Mouse (Mus musculus) stomach, embryonic 16.5 days (tissue): ENCODE data around the gene Ptrhd1. TPM values are rescaled to one million over a fixed set of nuclear protein-coding genes. Genes with fewer than 3 reads are reported as not detected.
"Not testable (repeated sequence)": the region's sequence is repeated elsewhere in the genome, so short reads cannot be mapped to it uniquely, and the experiment has no call there.

Experiments used
- ATAC-seq: fragments of 200-750 bp; cut with Nextera tagmentation; 2 replicates; pipeline ENCODE4 v1.8.0; 2017; ENCODE audit warnings: moderate number of reproducible peaks, moderate TSS enrichment; ENCODE audit not compliant: insufficient read depth, low FRiP score
- H3K27ac ChIP-seq: fragments of 300-500 bp; sonication (generic); 2 replicates; pipeline ENCODE4 v1.5.1; 2014; ENCODE audit warnings: low read length
- H3K27me3 ChIP-seq: fragments of 300-500 bp; sonication (generic); 2 replicates; pipeline ENCODE4 v1.6.1; 2014; ENCODE audit warnings: low read length, control low read depth, mixed read lengths; ENCODE audit not compliant: control insufficient read depth, insufficient read depth
- H3K36me3 ChIP-seq: fragments of 300-500 bp; sonication (generic); 2 replicates; pipeline ENCODE4 v1.6.1; 2014; ENCODE audit warnings: low read length; ENCODE audit not compliant: control insufficient read depth, insufficient read depth
- H3K4me1 ChIP-seq: fragments of 300-500 bp; sonication (generic); 2 replicates; pipeline ENCODE4 v1.6.1; 2014; ENCODE audit warnings: low read length, control low read depth, mixed read lengths; ENCODE audit not compliant: control insufficient read depth, insufficient read depth
- H3K4me2 ChIP-seq: fragments of 300-500 bp; sonication (generic); 2 replicates; pipeline ENCODE4 v1.6.1; 2014; ENCODE audit warnings: low read depth, low read length, mixed read lengths
- H3K4me3 ChIP-seq: fragments of 300-500 bp; sonication (generic); replicated peaks from 2 replicates; pipeline ENCODE4 v1.5.1; 2014; ENCODE audit warnings: mild to moderate bottlenecking, low read length
- H3K9ac ChIP-seq: fragments of 300-500 bp; sonication (generic); 2 replicates; pipeline ENCODE4 v1.6.1; 2014; ENCODE audit warnings: low read length
- H3K9me3 ChIP-seq: fragments of 300-500 bp; sonication (generic); replicated peaks from 2 replicates; pipeline ENCODE4 v1.6.1; 2016; ENCODE audit warnings: low read length, control low read depth; ENCODE audit not compliant: control insufficient read depth
- WGBS: fragments of 180-500 bp; shearing (Covaris S2); extraction: QIAGEN DNeasy Blood & Tissue Kit; methylation state at CpG from one replicate; pipeline ENCODE4 v1.1.7; 2014; 5-methylcytosine and 5-hydroxymethylcytosine counted together
- polyA plus RNA-seq: library from polyadenylated mRNA; unstranded; fragments of >200 nt; fragmentation: Nextera tagmentation; extraction: Ambion mirVana; gene quantifications from 2 replicates; pipeline ENCODE4 v1.2.1, GENCODE M21; 2015

Gene Ptrhd1
- polyA plus RNA-seq, 1 experiment from 2014 or later, result 5.0 TPM

GRCm38 (mm10) chr12:4232777-4233176, 1.1 kb upstream of the Ptrhd1 start:
- H3K9ac ChIP-seq, result peak overlapping the region; percentile 28; the same call in 1 of the 2 replicates

GRCm38 (mm10) chr12:4237481-4237880, 3.7 kb downstream of the Ptrhd1 start:
- Histone ChIP-seq H3K36me3 (0 out of 2 replicates have a peak, but pooled peaks cover 3% of the 10 kb centered on the region), H3K4me2 (no peak overlapping the region), H3K4me3 (no peak overlapping the region), H3K4me1 (peaks cover 3% of the 10 kb centered on the region), H3K27ac (no peak overlapping the region), H3K9ac (no peak overlapping the region), H3K9me3 (no peaks in the 10 kb centered on the region), H3K27me3 (no peaks in the 10 kb centered on the region)
- 94% methylated on average over 15 of the region's 15 CpGs for WGBS
- ATAC-seq, result no peak

More at GRCm38 (mm10) chr12:4232777-4233176, 1.1 kb upstream of the Ptrhd1 start:
- peak overlapping the region; percentile 68 for H3K4me2 ChIP-seq
- no peak for ATAC-seq
- 31% methylated on average over 4 of the region's 4 CpGs for WGBS
- no peak overlapping the region for H3K27ac ChIP-seq
- no peaks in the 10 kb centered on the region for H3K27me3 ChIP-seq
- peaks cover 9% of the 10 kb centered on the region for H3K4me1 ChIP-seq
- H3K4me3 ChIP-seq, result peak overlapping the region; percentile 75
- 0 out of 2 replicates have a peak, but pooled peaks cover 3% of the 10 kb centered on the region for H3K36me3 ChIP-seq
- no peaks in the 10 kb centered on the region for H3K9me3 ChIP-seq

- not testable (repeated sequence) for H3K36me3 ChIP-seq, H3K9me3 ChIP-seq, H3K27ac ChIP-seq, ATAC-seq, H3K9ac ChIP-seq, H3K4me2 ChIP-seq, H3K4me3 ChIP-seq, H3K4me1 ChIP-seq, H3K27me3 ChIP-seq
- 62% methylated on average over 8 of the region's 8 CpGs for WGBS
These were observed 6.5 kb downstream of the Ptrhd1 start for GRCm38 (mm10) chr12:4240281-4240680.

- WGBS, result 74% methylated on average over 2 of the region's 2 CpGs
- H3K27me3 ChIP-seq, result no peaks in the 10 kb centered on the region
- no peak overlapping the region for H3K4me2 ChIP-seq
- no peak overlapping the region for H3K27ac ChIP-seq
- H3K4me3 ChIP-seq, result no peak overlapping the region
- no peak for ATAC-seq
- H3K4me1 ChIP-seq, result no peaks in the 10 kb centered on the region
- H3K9ac ChIP-seq, result no peak overlapping the region
- H3K9me3 ChIP-seq, result no peaks in the 10 kb centered on the region
- peaks cover 7% of the 10 kb centered on the region; the same call in 1 of the 2 replicates for H3K36me3 ChIP-seq
These were observed 10.0 kb downstream of the Ptrhd1 start for GRCm38 (mm10) chr12:4243805-4244204.

GRCm38 (mm10) chr12:4245742-4246141, 11.9 kb downstream of the Ptrhd1 start:
- Histone ChIP-seq H3K27ac (no peak overlapping the region), H3K9me3 (no peaks in the 10 kb centered on the region), H3K27me3 (no peaks in the 10 kb centered on the region), H3K9ac (no peak overlapping the region), H3K4me2 (no peak overlapping the region), H3K4me1 (no peaks in the 10 kb centered on the region), H3K4me3 (no peak overlapping the region), H3K36me3 (peaks cover 7% of the 10 kb centered on the region; the same call in 1 of the 2 replicates)
- 74% methylated on average over 10 of the region's 10 CpGs for WGBS
- peak; percentile 62; the same call in 1 of the 2 replicates for ATAC-seq

GRCm38 (mm10) chr12:4249786-4250185, 16.0 kb downstream of the Ptrhd1 start:
- Histone ChIP-seq H3K27me3 (no peaks in the 10 kb centered on the region), H3K36me3 (peaks cover 7% of the 10 kb centered on the region; the same call in 1 of the 2 replicates), H3K9me3 (no peaks in the 10 kb centered on the region), H3K4me1 (no peaks in the 10 kb centered on the region), H3K9ac (no peak overlapping the region), H3K27ac (no peak overlapping the region), H3K4me2 (no peak overlapping the region), H3K4me3 (no peak overlapping the region)
- WGBS, result 82% methylated on average over 6 of the region's 6 CpGs
- no peak for ATAC-seq

- H3K4me3 ChIP-seq, result no peak overlapping the region
- H3K9ac ChIP-seq, result no peak overlapping the region
- no peak overlapping the region for H3K27ac ChIP-seq
- ATAC-seq, result 0 out of 2 replicates have a peak, but pooled peaks have one; percentile 21
- no peaks in the 10 kb centered on the region for H3K9me3 ChIP-seq
- no peak overlapping the region for H3K4me2 ChIP-seq
- 78% methylated on average over 16 of the region's 16 CpGs for WGBS
- H3K4me1 ChIP-seq, result no peaks in the 10 kb centered on the region
- H3K27me3 ChIP-seq, result no peaks in the 10 kb centered on the region
- no peaks in the 10 kb centered on the region for H3K36me3 ChIP-seq
These were observed 19.2 kb downstream of the Ptrhd1 start for GRCm38 (mm10) chr12:4252742-4253655.

- Histone ChIP-seq H3K4me3 (no peak overlapping the region), H3K9me3 (0 out of 2 replicates have a peak, but pooled peaks cover 5% of the 10 kb centered on the region), H3K9ac (no peak overlapping the region), H3K27me3 (no peaks in the 10 kb centered on the region), H3K27ac (no peak overlapping the region), H3K4me2 (no peak overlapping the region), H3K36me3 (peaks cover 11% of the 10 kb centered on the region), H3K4me1 (no peaks in the 10 kb centered on the region)
- no peak for ATAC-seq
- 92% methylated on average over 4 of the region's 4 CpGs for WGBS
These were observed 33.9 kb downstream of the Ptrhd1 start for GRCm38 (mm10) chr12:4267765-4268164.

- H3K4me1 ChIP-seq, result no peaks in the 10 kb centered on the region
- H3K36me3 ChIP-seq, result peaks cover 18% of the 10 kb centered on the region
- H3K9me3 ChIP-seq, result 0 out of 2 replicates have a peak, but pooled peaks cover 5% of the 10 kb centered on the region
- no peak overlapping the region for H3K27ac ChIP-seq
- no peak for ATAC-seq
- no peak overlapping the region for H3K4me3 ChIP-seq
- H3K27me3 ChIP-seq, result no peaks in the 10 kb centered on the region
- 89% methylated on average over 6 of the region's 6 CpGs for WGBS
- H3K4me2 ChIP-seq, result no peak overlapping the region
- H3K9ac ChIP-seq, result no peak overlapping the region
These were observed 37.3 kb downstream of the Ptrhd1 start for GRCm38 (mm10) chr12:4271078-4271477.
